Mouse (Mus musculus) heart, embryonic 10.5 days (tissue): ENCODE data around the gene Dok5. TPM values are rescaled to one million over a fixed set of nuclear protein-coding genes. Genes with fewer than 3 reads are reported as not detected.

ENCODE experiments used
- DNase-seq: peaks from one replicate; pipeline ENCODE4 v3.0.0-alpha.2; 2017; ENCODE audit warnings: low spot score
- H3K27ac ChIP-seq: fragments of 300-500 bp; sonication (generic); 2 replicates; pipeline ENCODE4 v1.5.1; 2016; ENCODE audit warnings: mild to moderate bottlenecking
- H3K27me3 ChIP-seq: fragments of 300-500 bp; sonication (generic); 2 replicates; pipeline ENCODE4 v1.6.1; 2016; ENCODE audit warnings: mild to moderate bottlenecking; ENCODE audit not compliant: poor library complexity, insufficient read depth, severe bottlenecking
- H3K36me3 ChIP-seq: fragments of 300-500 bp; sonication (generic); 2 replicates; pipeline ENCODE4 v1.6.1; 2016; ENCODE audit warnings: mild to moderate bottlenecking, moderate library complexity
- H3K4me1 ChIP-seq: fragments of 300-500 bp; sonication (generic); 2 replicates; pipeline ENCODE4 v1.6.1; 2016; ENCODE audit warnings: mild to moderate bottlenecking
- H3K4me3 ChIP-seq: fragments of 300-500 bp; sonication (generic); 2 replicates; pipeline ENCODE4 v1.5.1; 2016; ENCODE audit warnings: mild to moderate bottlenecking, moderate library complexity
- H3K9me3 ChIP-seq: fragments of 300-500 bp; sonication (generic); 2 replicates; pipeline ENCODE4 v1.6.1; 2016; ENCODE audit warnings: mild to moderate bottlenecking, moderate library complexity
- WGBS: fragments of 180-500 bp; shearing (Covaris S2); methylation state at CpG from one replicate; pipeline ENCODE4 v1.1.7; 2016; 5-methylcytosine and 5-hydroxymethylcytosine counted together
- polyA plus RNA-seq: library from polyadenylated mRNA; unstranded; fragments of >200 nt; fragmentation: Nextera tagmentation; extraction: Ambion mirVana; gene quantifications from 2 replicates; pipeline ENCODE4 v1.2.1, GENCODE M21; 2016

Dok5 gene
- 6.9 and 7.9 TPM in 2 replicates for polyA plus RNA-seq

GRCm38 (mm10) chr2:170731632-170732561 lies at the start of gene Dok5:
Dok5 (plus strand) TSS chr2:170731807.
- Histone ChIP-seq H3K27ac (peak within 1 kb of the TSS; percentile 86), H3K36me3 (no peaks in the 10 kb centered on the region), H3K4me3 (peak within 1 kb of the TSS; percentile 68), H3K27me3 (peaks cover 21% of the 10 kb centered on the region), H3K4me1 (peaks cover 37% of the 10 kb centered on the region), H3K9me3 (no peaks in the 10 kb centered on the region)
- DNase-seq = no peak
- 1% methylated on average over 51 of the region's 53 CpGs for WGBS

GRCm38 (mm10) chr2:170683385-170683784 lies 48.2 kb upstream of the Dok5 start:
- Histone ChIP-seq H3K27me3 (no peaks in the 10 kb centered on the region), H3K4me3 (no peak overlapping the region), H3K36me3 (no peaks in the 10 kb centered on the region), H3K4me1 (0 out of 2 replicates have a peak, but pooled peaks cover 4% of the 10 kb centered on the region), H3K9me3 (no peaks in the 10 kb centered on the region), H3K27ac (no peak overlapping the region)
- WGBS = 79% methylated on average over 2 of the region's 2 CpGs
- DNase-seq = no peak

- DNase-seq = no peak
- H3K27ac ChIP-seq = no peak overlapping the region
- H3K4me1 ChIP-seq = peaks cover 10% of the 10 kb centered on the region
- no peak overlapping the region for H3K4me3 ChIP-seq
- no peaks in the 10 kb centered on the region for H3K9me3 ChIP-seq
- no peaks in the 10 kb centered on the region for H3K36me3 ChIP-seq
- no peaks in the 10 kb centered on the region for H3K27me3 ChIP-seq
- WGBS = 80% methylated on average over 23 of the region's 23 CpGs
Observed at GRCm38 (mm10) chr2:170695071-170695936, 36.3 kb upstream of the Dok5 start.

GRCm38 (mm10) chr2:170695937-170696510 lies 35.6 kb upstream of the Dok5 start:
- 62% methylated on average over 14 of the region's 14 CpGs for WGBS

GRCm38 (mm10) chr2:170700471-170700870 lies 31.1 kb upstream of the Dok5 start:
- Histone ChIP-seq H3K27ac (no peak overlapping the region), H3K9me3 (no peaks in the 10 kb centered on the region), H3K27me3 (no peaks in the 10 kb centered on the region), H3K4me3 (no peak overlapping the region), H3K4me1 (peaks cover 7% of the 10 kb centered on the region), H3K36me3 (no peaks in the 10 kb centered on the region)
- peak; percentile 50 for DNase-seq
- 75% methylated on average over 4 of the region's 4 CpGs for WGBS

More at GRCm38 (mm10) chr2:170695937-170696510, 35.6 kb upstream of the Dok5 start:
- Histone ChIP-seq H3K27me3 (no peaks in the 10 kb centered on the region), H3K4me3 (no peak overlapping the region), H3K9me3 (no peaks in the 10 kb centered on the region), H3K27ac (no peak overlapping the region), H3K36me3 (no peaks in the 10 kb centered on the region), H3K4me1 (peaks cover 10% of the 10 kb centered on the region)
- DNase-seq = no peak

GRCm38 (mm10) chr2:170706488-170706887 lies 25.1 kb upstream of the Dok5 start:
- H3K9me3 ChIP-seq = no peaks in the 10 kb centered on the region
- peak; percentile 58 for DNase-seq
- H3K4me3 ChIP-seq = no peak overlapping the region
- H3K27ac ChIP-seq = no peak overlapping the region
- no peaks in the 10 kb centered on the region for H3K27me3 ChIP-seq
- no peaks in the 10 kb centered on the region for H3K36me3 ChIP-seq
- 88% methylated on average over 4 of the region's 4 CpGs for WGBS
- H3K4me1 ChIP-seq = no peaks in the 10 kb centered on the region

- no peak overlapping the region for H3K4me3 ChIP-seq
- no peak for DNase-seq
- no peak overlapping the region for H3K27ac ChIP-seq
- H3K36me3 ChIP-seq = no peaks in the 10 kb centered on the region
- H3K9me3 ChIP-seq = no peaks in the 10 kb centered on the region
- 86% methylated on average over 3 of the region's 3 CpGs for WGBS
- no peaks in the 10 kb centered on the region for H3K27me3 ChIP-seq
- no peaks in the 10 kb centered on the region for H3K4me1 ChIP-seq
Observed at GRCm38 (mm10) chr2:170707672-170708071, 23.9 kb upstream of the Dok5 start.

- no peaks in the 10 kb centered on the region for H3K36me3 ChIP-seq
- no peak for DNase-seq
- 57% methylated on average over 9 of the region's 9 CpGs for WGBS
- H3K4me3 ChIP-seq = no peak overlapping the region
- no peaks in the 10 kb centered on the region for H3K4me1 ChIP-seq
- H3K9me3 ChIP-seq = no peaks in the 10 kb centered on the region
- no peaks in the 10 kb centered on the region for H3K27me3 ChIP-seq
- no peak overlapping the region for H3K27ac ChIP-seq
Observed at GRCm38 (mm10) chr2:170708901-170709300, 22.7 kb upstream of the Dok5 start.

GRCm38 (mm10) chr2:170712658-170713285 lies 18.8 kb upstream of the Dok5 start:
- 75% methylated on average over 11 of the region's 11 CpGs for WGBS
- no peaks in the 10 kb centered on the region for H3K4me1 ChIP-seq

GRCm38 (mm10) chr2:170720386-170720785 lies 11.2 kb upstream of the Dok5 start:
- WGBS = 46% methylated on average over 4 of the region's 4 CpGs
- Histone ChIP-seq H3K4me1 (peaks cover 10% of the 10 kb centered on the region; the same call in 1 of the 2 replicates), H3K9me3 (no peaks in the 10 kb centered on the region), H3K36me3 (no peaks in the 10 kb centered on the region), H3K27me3 (no peaks in the 10 kb centered on the region), H3K4me3 (no peak overlapping the region), H3K27ac (no peak overlapping the region)
- DNase-seq = no peak

More at GRCm38 (mm10) chr2:170712658-170713285, 18.8 kb upstream of the Dok5 start:
- no peaks in the 10 kb centered on the region for H3K9me3 ChIP-seq
- H3K36me3 ChIP-seq = no peaks in the 10 kb centered on the region
- H3K4me3 ChIP-seq = no peak overlapping the region
- H3K27ac ChIP-seq = no peak overlapping the region
- peak; percentile 61 for DNase-seq
- H3K27me3 ChIP-seq = no peaks in the 10 kb centered on the region

- peaks cover 28% of the 10 kb centered on the region for H3K4me1 ChIP-seq
- no peak overlapping the region for H3K27ac ChIP-seq
- WGBS = 59% methylated on average over 13 of the region's 13 CpGs
- no peak for DNase-seq
- no peaks in the 10 kb centered on the region for H3K27me3 ChIP-seq
- H3K9me3 ChIP-seq = no peaks in the 10 kb centered on the region
- H3K36me3 ChIP-seq = no peaks in the 10 kb centered on the region
- no peak overlapping the region for H3K4me3 ChIP-seq
Observed at GRCm38 (mm10) chr2:170724136-170724535, 7.5 kb upstream of the Dok5 start.

- WGBS = 78% methylated on average over 11 of the region's 11 CpGs
- no peaks in the 10 kb centered on the region for H3K36me3 ChIP-seq
- no peak overlapping the region for H3K4me3 ChIP-seq
- no peak for DNase-seq
- peaks cover 30% of the 10 kb centered on the region for H3K4me1 ChIP-seq
- no peak overlapping the region for H3K27ac ChIP-seq
- H3K9me3 ChIP-seq = no peaks in the 10 kb centered on the region
- no peaks in the 10 kb centered on the region for H3K27me3 ChIP-seq
Observed at GRCm38 (mm10) chr2:170724716-170725115, 6.9 kb upstream of the Dok5 start.
